Mouse (Mus musculus): ENCODE results near the gene Cox8a. TPM values are rescaled to one million over a fixed set of nuclear protein-coding genes. Genes with fewer than 3 reads are reported as not detected.

Gene Cox8a
- polyA plus RNA-seq, 1 experiment from 2014 or later: 1,050 TPM

DNA sequence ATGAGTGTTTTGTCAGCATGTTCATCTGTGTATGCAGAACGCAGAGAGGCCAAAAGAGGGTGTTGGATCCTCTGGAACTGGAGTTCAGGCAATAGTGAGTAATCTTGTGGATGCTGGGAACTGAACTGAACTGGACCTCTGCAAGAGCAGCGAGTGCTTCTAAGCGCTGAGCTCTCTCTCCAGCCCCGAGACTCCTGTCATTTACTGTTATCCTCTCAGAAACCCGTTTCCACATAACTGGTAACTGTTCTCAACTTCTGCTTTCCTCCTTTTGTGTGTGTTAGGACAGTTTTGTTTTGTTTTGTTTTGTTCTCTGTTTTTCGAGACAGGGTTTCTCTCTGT lies 481 bp upstream of the Cox8a start:
- 11% methylated on average over 6 of the region's 6 CpGs for WGBS
- H3K4me1 ChIP-seq (replicated peaks): peaks cover 36% of the 10 kb centered on the region
- peak overlapping the region; percentile 72 for H3K4me2 ChIP-seq
- ATAC-seq (ENCODE audit: low FRiP score, low read depth): peak; percentile 20; the same call in 1 of the 2 replicates
- H3K4me3 ChIP-seq: peak overlapping the region; percentile 87
- peaks cover 25% of the 10 kb centered on the region for H3K36me3 ChIP-seq
- peak overlapping the region; percentile 11; the same call in 1 of the 2 replicates for H3K9ac ChIP-seq
- no peaks in the 10 kb centered on the region for H3K27me3 ChIP-seq
- H3K9me3 ChIP-seq: no peaks in the 10 kb centered on the region
- H3K27ac ChIP-seq (replicated peaks): peak overlapping the region; percentile 54

DNA sequence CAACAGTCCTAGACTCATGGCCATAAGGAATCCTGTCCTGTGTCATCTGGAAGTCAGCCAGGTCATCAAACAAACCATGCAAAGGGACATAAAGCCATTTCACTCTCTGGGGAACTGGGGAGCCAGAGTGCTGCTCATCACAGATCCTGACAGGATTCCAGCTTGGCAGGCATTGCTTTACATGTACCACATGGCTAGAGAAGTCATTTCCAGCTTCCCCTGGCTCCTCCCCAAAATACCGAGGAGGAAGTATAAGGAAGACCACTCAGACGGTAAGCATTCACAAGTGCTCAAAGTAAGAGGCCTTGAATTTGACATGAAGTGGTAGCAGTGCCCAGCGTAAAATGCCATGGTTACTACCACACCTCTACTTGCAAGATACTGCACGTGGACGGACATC lies 2.9 kb downstream of the Cox8a start:
- H3K4me2 ChIP-seq: no peak overlapping the region
- H3K27me3 ChIP-seq: no peaks in the 10 kb centered on the region
- no peak for ATAC-seq (ENCODE audit: low FRiP score, low read depth)
- WGBS: 87% methylated on average over 5 of the region's 5 CpGs
- no peak overlapping the region for H3K4me3 ChIP-seq
- no peaks in the 10 kb centered on the region for H3K9me3 ChIP-seq
- peaks cover 36% of the 10 kb centered on the region for H3K4me1 ChIP-seq (replicated peaks)
- H3K27ac ChIP-seq (replicated peaks): no peak overlapping the region
- no peak overlapping the region for H3K9ac ChIP-seq
- H3K36me3 ChIP-seq: peaks cover 25% of the 10 kb centered on the region

DNA sequence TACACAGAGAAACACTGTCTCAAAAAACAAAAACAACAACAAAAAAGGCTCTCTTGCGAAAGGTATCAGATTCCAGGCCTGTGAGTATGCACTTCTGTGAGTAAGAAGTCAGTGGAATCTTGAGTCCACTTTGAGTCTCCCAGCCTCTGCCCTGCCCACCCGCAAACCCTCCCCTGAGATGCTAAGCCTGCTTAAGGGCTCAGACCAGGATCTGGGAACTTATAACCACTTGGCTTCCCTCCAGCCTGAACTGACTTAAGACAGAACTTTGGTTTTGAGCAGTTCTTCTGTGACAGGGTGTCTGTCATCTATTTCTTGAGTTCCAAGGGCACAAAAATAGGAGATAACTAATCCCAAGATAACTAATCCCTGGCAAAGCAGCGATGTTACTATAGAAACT lies 4.4 kb downstream of the Cox8a start:
- Histone ChIP-seq H3K4me3 (no peak overlapping the region), H3K36me3 (peaks cover 25% of the 10 kb centered on the region), H3K27me3 (no peaks in the 10 kb centered on the region), H3K9me3 (no peaks in the 10 kb centered on the region), H3K4me2 (no peak overlapping the region), H3K27ac (replicated peaks) (no peak overlapping the region), H3K9ac (no peak overlapping the region), H3K4me1 (replicated peaks) (peaks cover 33% of the 10 kb centered on the region)
- no peak for ATAC-seq (ENCODE audit: low FRiP score, low read depth)
- 97% methylated on average over 3 of the region's 3 CpGs for WGBS

DNA sequence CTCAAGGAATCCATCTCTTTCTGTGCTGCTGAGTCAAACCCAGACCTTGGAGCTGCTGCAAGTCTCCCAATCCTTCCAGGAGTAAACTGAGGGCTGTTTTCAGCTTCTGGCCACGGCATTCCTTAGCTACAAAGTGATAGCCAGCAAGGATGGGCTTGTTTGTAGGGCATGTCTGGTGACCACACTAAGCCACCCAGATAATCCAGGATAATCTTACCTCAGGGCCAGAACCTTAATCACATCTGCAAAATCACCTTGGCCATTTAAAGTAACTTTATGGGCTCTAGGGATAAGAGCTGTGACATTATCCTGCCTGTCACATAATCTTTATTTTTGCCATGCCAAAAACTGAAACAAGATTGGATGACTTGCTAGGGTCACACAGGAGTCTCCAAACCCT lies 5.2 kb downstream of the Cox8a start:
- Histone ChIP-seq H3K27me3 (no peaks in the 10 kb centered on the region), H3K27ac (replicated peaks) (no peak overlapping the region), H3K4me2 (no peak overlapping the region), H3K4me3 (no peak overlapping the region), H3K36me3 (peaks cover 25% of the 10 kb centered on the region), H3K9ac (no peak overlapping the region), H3K9me3 (no peaks in the 10 kb centered on the region), H3K4me1 (replicated peaks) (peaks cover 29% of the 10 kb centered on the region)
- ATAC-seq (ENCODE audit: low FRiP score, low read depth): no peak
- WGBS: 89% methylated on average over 1 of the region's 1 CpGs

DNA sequence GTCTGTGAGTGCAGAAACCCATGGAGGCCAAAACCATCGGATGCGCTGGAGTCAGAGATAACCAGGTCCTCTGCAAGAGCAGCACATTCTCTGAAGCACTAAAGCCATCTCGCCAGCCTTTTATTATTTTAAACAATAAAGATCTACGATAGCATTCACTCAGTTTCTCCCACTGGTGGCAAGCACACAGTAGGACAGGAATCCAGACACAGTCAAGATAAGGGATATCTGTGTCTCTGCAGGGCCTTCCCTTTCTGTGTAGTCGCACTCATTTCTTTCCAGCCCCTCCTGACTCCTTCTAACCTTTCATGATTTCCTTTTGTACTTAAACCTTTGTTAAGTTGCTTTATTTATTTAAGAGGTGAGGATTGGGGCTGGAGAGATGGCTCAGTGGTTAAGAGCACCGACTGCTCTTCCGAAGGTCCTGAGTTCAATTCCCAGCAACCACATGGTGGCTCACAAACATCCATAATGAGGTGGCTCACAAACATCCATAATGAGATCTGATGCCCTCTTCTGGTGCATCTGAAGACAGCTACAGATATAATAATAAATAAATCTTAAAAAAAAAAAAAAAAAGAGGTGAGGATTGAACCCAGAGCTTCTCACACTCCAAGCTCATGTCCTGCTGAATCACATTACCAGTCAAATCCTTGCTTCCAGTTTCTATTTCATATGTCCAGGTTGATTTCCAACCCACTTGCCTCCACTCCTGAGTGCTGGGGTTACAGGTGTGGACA lies 7.3 kb downstream of the Cox8a start:
- Histone ChIP-seq H3K4me2 (no peak overlapping the region), H3K4me3 (no peak overlapping the region), H3K36me3 (peaks cover 21% of the 10 kb centered on the region), H3K9ac (no peak overlapping the region), H3K9me3 (no peaks in the 10 kb centered on the region), H3K4me1 (replicated peaks) (peaks cover 23% of the 10 kb centered on the region), H3K27ac (replicated peaks) (no peak overlapping the region), H3K27me3 (no peaks in the 10 kb centered on the region)
- 85% methylated on average over 7 of the region's 7 CpGs for WGBS
- no peak for ATAC-seq (ENCODE audit: low FRiP score, low read depth)

DNA sequence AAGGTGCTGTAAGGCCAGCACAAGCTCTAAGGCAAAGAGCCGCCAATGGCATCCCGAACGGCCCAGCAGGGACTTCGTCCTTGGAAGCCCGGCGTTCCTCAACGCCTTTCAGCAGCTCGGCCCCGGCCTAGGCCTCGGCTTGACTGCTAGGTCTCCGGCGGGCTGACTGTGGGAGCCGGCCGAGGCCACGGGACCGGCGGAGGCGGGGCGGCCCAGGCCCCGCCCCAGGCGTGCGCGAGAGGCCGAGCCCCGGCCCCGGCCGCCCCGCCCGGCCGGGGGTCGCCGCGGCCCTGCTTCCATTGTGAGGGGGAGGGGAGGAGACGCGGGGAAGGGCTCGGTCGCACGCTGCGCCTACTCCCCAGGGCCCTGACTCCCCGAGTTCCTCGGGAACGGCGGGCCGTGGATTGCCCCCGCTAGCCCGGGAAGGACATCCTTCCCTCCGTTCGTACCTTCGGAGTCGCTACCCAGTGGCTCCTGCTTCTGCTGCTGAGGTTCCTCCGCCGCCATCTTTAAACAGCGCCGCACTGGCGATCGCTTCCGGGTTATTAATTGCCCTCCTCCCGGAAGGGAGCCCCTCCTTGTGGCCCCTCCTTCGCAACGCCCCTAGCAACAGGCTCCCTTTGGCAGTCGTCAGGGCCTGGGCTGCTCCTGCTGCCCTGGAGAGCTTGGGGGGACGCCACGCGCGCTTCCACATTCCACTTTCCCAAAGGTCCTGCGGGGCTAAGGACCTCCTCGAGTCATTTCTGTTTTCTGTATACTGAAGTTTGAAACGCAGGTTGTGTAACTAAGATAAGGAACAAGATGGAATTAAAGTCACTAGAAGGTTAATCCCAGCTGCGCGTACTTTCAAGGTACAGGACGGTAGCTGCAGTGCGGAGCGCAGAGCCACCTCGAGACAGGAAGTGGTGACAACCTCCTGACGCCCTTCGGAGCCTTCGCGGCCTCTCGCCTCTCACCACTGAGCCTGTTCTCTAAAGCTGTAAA lies 11.4 kb downstream of the Cox8a start, which contains the start of gene Otub1:
TSS of gene Otub1 (minus strand) at position 564 of the 984 bp plus-strand sequence.
- peaks cover 28% of the 10 kb centered on the region for H3K36me3 ChIP-seq
- H3K4me2 ChIP-seq: peak within 1 kb of the TSS; percentile 69
- ATAC-seq (ENCODE audit: low FRiP score, low read depth): peak; percentile 95
- no peaks in the 10 kb centered on the region for H3K9me3 ChIP-seq
- H3K27me3 ChIP-seq: no peaks in the 10 kb centered on the region
- H3K9ac ChIP-seq: peak within 1 kb of the TSS; percentile 77
- peak within 1 kb of the TSS; percentile 96 for H3K27ac ChIP-seq (replicated peaks)
- H3K4me3 ChIP-seq: peak within 1 kb of the TSS; percentile 78
- WGBS: under 1% methylated on average over 77 of the region's 79 CpGs
- peaks cover 31% of the 10 kb centered on the region for H3K4me1 ChIP-seq (replicated peaks)

DNA sequence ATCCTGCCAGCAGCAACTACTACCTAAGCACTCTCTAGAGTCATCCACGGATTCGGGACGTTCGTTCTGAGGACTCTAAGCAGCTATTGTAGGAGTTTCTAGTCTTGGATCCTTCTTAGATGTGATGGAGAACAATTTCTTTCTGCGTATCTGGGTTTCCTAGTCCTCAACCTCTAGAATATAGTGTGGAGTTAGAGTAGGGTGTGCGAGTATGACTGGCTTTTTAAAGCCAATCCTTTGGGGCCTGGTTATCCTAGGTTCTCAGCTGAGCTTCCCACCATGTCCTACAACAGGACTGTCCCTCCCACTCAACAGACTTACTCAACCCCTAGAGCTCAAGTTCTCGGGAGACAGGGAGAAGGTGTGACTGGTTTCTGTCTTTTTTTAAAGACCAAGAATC lies 12.1 kb downstream of the Cox8a start:
- H3K9ac ChIP-seq: peak overlapping the region; percentile 77
- peaks cover 31% of the 10 kb centered on the region for H3K4me1 ChIP-seq (replicated peaks)
- ATAC-seq (ENCODE audit: low FRiP score, low read depth): no peak; the same call in 1 of the 2 replicates
- H3K27me3 ChIP-seq: no peaks in the 10 kb centered on the region
- peak overlapping the region; percentile 69 for H3K4me2 ChIP-seq
- no peaks in the 10 kb centered on the region for H3K9me3 ChIP-seq
- H3K27ac ChIP-seq (replicated peaks): peak overlapping the region; percentile 96
- 24% methylated on average over 7 of the region's 7 CpGs for WGBS
- peak overlapping the region; percentile 78 for H3K4me3 ChIP-seq
- peaks cover 28% of the 10 kb centered on the region for H3K36me3 ChIP-seq

DNA sequence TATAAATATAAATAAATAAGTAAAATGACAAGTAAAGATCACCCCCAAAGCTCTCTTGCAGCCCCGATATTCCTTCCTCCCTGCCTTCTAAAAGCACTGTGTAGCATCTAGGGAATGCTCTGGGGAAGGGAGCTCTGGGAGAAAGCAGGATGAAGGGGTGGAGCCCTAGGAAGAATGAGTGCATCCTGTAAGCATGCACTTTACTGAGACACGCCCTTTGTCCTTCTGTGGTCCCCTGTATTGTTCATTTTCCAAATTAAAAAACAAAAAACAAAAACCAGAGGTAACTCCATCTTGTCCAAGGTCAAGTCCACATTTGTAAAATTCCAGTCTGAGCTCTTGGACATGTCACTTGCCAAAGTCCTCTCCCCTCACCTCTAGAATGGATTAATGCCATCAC lies 12.5 kb downstream of the Cox8a start:
- Histone ChIP-seq H3K4me3 (peak overlapping the region; percentile 78), H3K27me3 (no peaks in the 10 kb centered on the region), H3K4me1 (replicated peaks) (peaks cover 31% of the 10 kb centered on the region), H3K4me2 (peak overlapping the region; percentile 69), H3K27ac (replicated peaks) (peak overlapping the region; percentile 96), H3K36me3 (peaks cover 29% of the 10 kb centered on the region), H3K9ac (peak overlapping the region; percentile 77), H3K9me3 (no peaks in the 10 kb centered on the region)
- WGBS: 64% methylated on average over 2 of the region's 2 CpGs
- ATAC-seq (ENCODE audit: low FRiP score, low read depth): no peak

DNA sequence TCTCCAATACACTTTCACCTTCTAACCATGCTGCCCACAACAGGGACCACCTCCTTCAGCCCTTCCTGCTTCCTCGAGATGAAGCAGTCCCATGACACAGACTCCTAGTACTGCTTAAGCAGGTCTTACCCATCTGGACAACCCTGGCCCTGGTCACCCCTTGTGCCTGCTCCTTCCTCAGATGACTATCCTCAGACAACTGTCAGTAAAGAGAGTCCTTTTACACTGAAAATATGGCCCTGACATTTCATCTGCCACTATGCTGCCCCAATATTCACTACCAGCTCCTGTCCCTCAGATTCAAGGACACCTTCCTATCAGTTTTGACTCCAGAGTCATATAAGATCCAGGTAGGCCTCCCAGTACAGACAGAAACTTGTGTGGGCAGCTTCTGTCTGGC lies 17.0 kb downstream of the Cox8a start:
- no peak overlapping the region for H3K27ac ChIP-seq (replicated peaks)
- peaks cover 48% of the 10 kb centered on the region for H3K36me3 ChIP-seq
- no peak overlapping the region for H3K4me3 ChIP-seq
- H3K27me3 ChIP-seq: no peaks in the 10 kb centered on the region; the same call in 1 of the 2 replicates
- no peak for ATAC-seq (ENCODE audit: low FRiP score, low read depth)
- H3K9ac ChIP-seq: no peak overlapping the region
- H3K4me2 ChIP-seq: no peak overlapping the region
- H3K9me3 ChIP-seq: no peaks in the 10 kb centered on the region
- 55% methylated on average over 1 of the region's 1 CpGs for WGBS
- H3K4me1 ChIP-seq (replicated peaks): peaks cover 27% of the 10 kb centered on the region

DNA sequence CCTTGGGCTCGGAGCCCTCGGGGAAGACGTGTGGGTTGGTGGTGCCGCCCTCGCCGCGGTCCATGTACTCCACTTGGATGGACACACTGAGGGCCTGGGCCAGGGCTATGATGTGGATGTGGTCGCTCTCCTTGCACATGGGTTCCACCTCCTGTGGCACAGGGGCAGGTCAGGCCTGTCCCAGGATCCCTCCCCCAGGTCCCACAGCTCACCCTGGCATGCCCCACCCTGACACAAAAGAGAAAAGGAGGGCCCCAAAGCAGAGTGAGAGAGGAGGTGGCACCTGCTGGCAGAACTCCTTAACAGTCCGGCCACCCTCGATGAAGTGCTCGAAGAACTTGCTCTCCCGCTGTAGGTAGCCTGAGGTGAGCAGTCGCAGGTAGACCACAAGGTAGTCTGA lies 18.3 kb downstream of the Cox8a start:
- H3K27ac ChIP-seq (replicated peaks): no peak overlapping the region
- H3K36me3 ChIP-seq: peaks cover 45% of the 10 kb centered on the region
- H3K4me3 ChIP-seq: no peak overlapping the region
- H3K4me1 ChIP-seq (replicated peaks): peaks cover 13% of the 10 kb centered on the region
- no peaks in the 10 kb centered on the region for H3K9me3 ChIP-seq
- H3K4me2 ChIP-seq: no peak overlapping the region
- WGBS: 93% methylated on average over 13 of the region's 13 CpGs
- H3K9ac ChIP-seq: no peak overlapping the region
- no peak for ATAC-seq (ENCODE audit: low FRiP score, low read depth)
- H3K27me3 ChIP-seq: no peaks in the 10 kb centered on the region; the same call in 1 of the 2 replicates

DNA sequence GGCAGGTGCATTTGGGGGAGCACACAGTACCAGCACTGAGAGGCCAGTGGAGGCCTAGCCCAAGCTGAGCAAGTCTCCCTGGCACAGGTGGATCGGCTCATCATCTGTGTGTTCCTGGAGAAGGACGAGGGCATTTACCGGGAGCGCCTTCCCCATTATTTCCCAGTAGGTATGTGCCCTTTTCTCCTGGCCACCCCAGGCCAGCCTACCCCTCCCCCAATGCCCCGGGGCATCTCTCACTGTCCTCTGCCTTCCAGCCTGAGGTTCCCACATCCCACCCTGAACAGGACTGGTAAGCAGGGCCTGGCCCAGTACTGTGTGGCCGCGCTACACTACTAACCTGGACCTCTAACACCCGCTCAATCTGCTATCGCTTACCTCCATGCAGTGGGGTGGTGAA lies 20.0 kb downstream of the Cox8a start:
- Histone ChIP-seq H3K9ac (no peak overlapping the region), H3K4me2 (no peak overlapping the region), H3K9me3 (no peaks in the 10 kb centered on the region), H3K4me3 (no peak overlapping the region), H3K27ac (replicated peaks) (no peak overlapping the region), H3K4me1 (replicated peaks) (peaks cover 12% of the 10 kb centered on the region; the same call in 1 of the 2 replicates), H3K27me3 (no peaks in the 10 kb centered on the region; the same call in 1 of the 2 replicates), H3K36me3 (peaks cover 29% of the 10 kb centered on the region)
- ATAC-seq (ENCODE audit: low FRiP score, low read depth): no peak
- WGBS: 84% methylated on average over 9 of the region's 9 CpGs
